Mouse (Mus musculus): ENCODE measurements around the gene Ihh. TPM values are rescaled to one million over a fixed set of nuclear protein-coding genes. Genes with fewer than 3 reads are reported as not detected.
A peak's percentile ranks its signal among the peaks of the same experiment; 100 is the strongest.

The Ihh gene
- polyA plus RNA-seq, 1 experiment from 2014 or later = not detected

- H3K36me3 ChIP-seq (ENCODE audit: control insufficient read depth, insufficient read depth, low read length) = no peaks in the 10 kb centered on the region
- H3K4me3 ChIP-seq (ENCODE audit: low read depth, low read length) = no peak overlapping the region
- no peak for ATAC-seq (ENCODE audit: insufficient read depth, low FRiP score, low TSS enrichment)
- H3K27me3 ChIP-seq (ENCODE audit: control insufficient read depth, insufficient read depth, low read length) = no peaks in the 10 kb centered on the region
- H3K9me3 ChIP-seq (ENCODE audit: control insufficient read depth, low read length) = no peaks in the 10 kb centered on the region
- no peak for DNase-seq (ENCODE audit: low spot score)
- H3K4me1 ChIP-seq (ENCODE audit: control insufficient read depth, insufficient read depth, low read length) = 0 out of 2 replicates have a peak, but pooled peaks cover 4% of the 10 kb centered on the region
- no peak overlapping the region for H3K27ac ChIP-seq (ENCODE audit: low read depth, low read length)
- H3K4me2 ChIP-seq (ENCODE audit: low read depth) = no peak overlapping the region
- no peak overlapping the region for H3K9ac ChIP-seq (ENCODE audit: low read length)
- WGBS = 73% methylated on average over 8 of the region's 8 CpGs
Observed at GRCm38 (mm10) chr1:74967962-74968580, 16.6 kb upstream of the Ihh start.

GRCm38 (mm10) chr1:74964494-74965215 lies 13.2 kb upstream of the Ihh start:
- peak overlapping the region; percentile 31 for H3K9ac ChIP-seq (ENCODE audit: low read length)
- 10% methylated on average over 16 of the region's 16 CpGs for WGBS
- 0 out of 2 replicates have a peak overlapping the region, but pooled peaks have one; percentile 2 for H3K4me3 ChIP-seq (ENCODE audit: low read depth, low read length)
- no peaks in the 10 kb centered on the region for H3K36me3 ChIP-seq (ENCODE audit: control insufficient read depth, insufficient read depth, low read length)
- no peaks in the 10 kb centered on the region for H3K27me3 ChIP-seq (ENCODE audit: control insufficient read depth, insufficient read depth, low read length)
- 0 out of 2 replicates have a peak, but pooled peaks have one; percentile 23 for ATAC-seq (ENCODE audit: insufficient read depth, low FRiP score, low TSS enrichment)
- no peaks in the 10 kb centered on the region for H3K9me3 ChIP-seq (ENCODE audit: control insufficient read depth, low read length)
- H3K4me2 ChIP-seq (ENCODE audit: low read depth) = peak overlapping the region; percentile 46
- peak; percentile 86 for DNase-seq (ENCODE audit: low spot score)
- no peak overlapping the region for H3K27ac ChIP-seq (ENCODE audit: low read depth, low read length)
- 0 out of 2 replicates have a peak, but pooled peaks cover 4% of the 10 kb centered on the region for H3K4me1 ChIP-seq (ENCODE audit: control insufficient read depth, insufficient read depth, low read length)

- Histone ChIP-seq H3K9me3 (ENCODE audit: control insufficient read depth, low read length) (no peaks in the 10 kb centered on the region), H3K4me2 (ENCODE audit: low read depth) (no peak overlapping the region), H3K4me3 (ENCODE audit: low read depth, low read length) (no peak overlapping the region), H3K9ac (ENCODE audit: low read length) (no peak overlapping the region), H3K36me3 (ENCODE audit: control insufficient read depth, insufficient read depth, low read length) (no peaks in the 10 kb centered on the region), H3K4me1 (ENCODE audit: control insufficient read depth, insufficient read depth, low read length) (0 out of 2 replicates have a peak, but pooled peaks cover 4% of the 10 kb centered on the region), H3K27me3 (ENCODE audit: control insufficient read depth, insufficient read depth, low read length) (no peaks in the 10 kb centered on the region), H3K27ac (ENCODE audit: low read depth, low read length) (no peak overlapping the region)
- no peak for ATAC-seq (ENCODE audit: insufficient read depth, low FRiP score, low TSS enrichment)
- DNase-seq (ENCODE audit: low spot score) = no peak
- 88% methylated on average over 5 of the region's 5 CpGs for WGBS
Observed at GRCm38 (mm10) chr1:74962853-74963227, 11.4 kb upstream of the Ihh start.

- Histone ChIP-seq H3K27me3 (ENCODE audit: control insufficient read depth, insufficient read depth, low read length) (no peaks in the 10 kb centered on the region), H3K9ac (ENCODE audit: low read length) (no peak overlapping the region), H3K4me1 (ENCODE audit: control insufficient read depth, insufficient read depth, low read length) (0 out of 2 replicates have a peak, but pooled peaks cover 4% of the 10 kb centered on the region), H3K36me3 (ENCODE audit: control insufficient read depth, insufficient read depth, low read length) (no peaks in the 10 kb centered on the region), H3K4me2 (ENCODE audit: low read depth) (no peak overlapping the region), H3K4me3 (ENCODE audit: low read depth, low read length) (no peak overlapping the region), H3K9me3 (ENCODE audit: control insufficient read depth, low read length) (no peaks in the 10 kb centered on the region), H3K27ac (ENCODE audit: low read depth, low read length) (no peak overlapping the region)
- DNase-seq (ENCODE audit: low spot score) (no peak), ATAC-seq (ENCODE audit: insufficient read depth, low FRiP score, low TSS enrichment) (no peak)
- WGBS = 68% methylated on average over 5 of the region's 5 CpGs
Observed at GRCm38 (mm10) chr1:74962126-74962852, 10.8 kb upstream of the Ihh start.

- Histone ChIP-seq H3K4me1 (ENCODE audit: control insufficient read depth, insufficient read depth, low read length) (0 out of 2 replicates have a peak, but pooled peaks cover 4% of the 10 kb centered on the region), H3K9me3 (ENCODE audit: control insufficient read depth, low read length) (no peaks in the 10 kb centered on the region), H3K36me3 (ENCODE audit: control insufficient read depth, insufficient read depth, low read length) (no peaks in the 10 kb centered on the region), H3K9ac (ENCODE audit: low read length) (no peak overlapping the region), H3K4me3 (ENCODE audit: low read depth, low read length) (no peak overlapping the region), H3K27me3 (ENCODE audit: control insufficient read depth, insufficient read depth, low read length) (no peaks in the 10 kb centered on the region), H3K27ac (ENCODE audit: low read depth, low read length) (no peak overlapping the region), H3K4me2 (ENCODE audit: low read depth) (no peak overlapping the region)
- DNase-seq (ENCODE audit: low spot score) = no peak
- WGBS = 90% methylated on average over 7 of the region's 7 CpGs
- no peak for ATAC-seq (ENCODE audit: insufficient read depth, low FRiP score, low TSS enrichment)
Observed at GRCm38 (mm10) chr1:74961722-74962121, 10.2 kb upstream of the Ihh start.

- Histone ChIP-seq H3K36me3 (ENCODE audit: control insufficient read depth, insufficient read depth, low read length) (no peaks in the 10 kb centered on the region), H3K9ac (ENCODE audit: low read length) (no peak overlapping the region), H3K9me3 (ENCODE audit: control insufficient read depth, low read length) (no peaks in the 10 kb centered on the region), H3K27me3 (ENCODE audit: control insufficient read depth, insufficient read depth, low read length) (peaks cover under 1% of the 10 kb centered on the region), H3K27ac (ENCODE audit: low read depth, low read length) (no peak overlapping the region), H3K4me3 (ENCODE audit: low read depth, low read length) (no peak overlapping the region), H3K4me2 (ENCODE audit: low read depth) (no peak overlapping the region), H3K4me1 (ENCODE audit: control insufficient read depth, insufficient read depth, low read length) (0 out of 2 replicates have a peak, but pooled peaks cover 4% of the 10 kb centered on the region)
- DNase-seq (ENCODE audit: low spot score) (no peak), ATAC-seq (ENCODE audit: insufficient read depth, low FRiP score, low TSS enrichment) (no peak)
- 90% methylated on average over 7 of the region's 7 CpGs for WGBS
Observed at GRCm38 (mm10) chr1:74960059-74960458, 8.6 kb upstream of the Ihh start.

- Histone ChIP-seq H3K4me3 (ENCODE audit: low read depth, low read length) (peak overlapping the region; percentile 31), H3K4me1 (ENCODE audit: control insufficient read depth, insufficient read depth, low read length) (peaks cover 10% of the 10 kb centered on the region; the same call in 1 of the 2 replicates), H3K9ac (ENCODE audit: low read length) (no peak overlapping the region), H3K36me3 (ENCODE audit: control insufficient read depth, insufficient read depth, low read length) (no peaks in the 10 kb centered on the region), H3K9me3 (ENCODE audit: control insufficient read depth, low read length) (no peaks in the 10 kb centered on the region), H3K27me3 (ENCODE audit: control insufficient read depth, insufficient read depth, low read length) (peaks cover 85% of the 10 kb centered on the region), H3K27ac (ENCODE audit: low read depth, low read length) (no peak overlapping the region), H3K4me2 (ENCODE audit: low read depth) (peak overlapping the region; percentile 51)
- WGBS = under 1% methylated on average over 63 of the region's 84 CpGs
- no peak for ATAC-seq (ENCODE audit: insufficient read depth, low FRiP score, low TSS enrichment)
- peak; percentile 50 for DNase-seq (ENCODE audit: low spot score)
Observed at GRCm38 (mm10) chr1:74950576-74951490, 639 bp downstream of the Ihh start.

- 1% methylated on average over 16 of the region's 16 CpGs for WGBS
- H3K36me3 ChIP-seq (ENCODE audit: control insufficient read depth, insufficient read depth, low read length) = no peaks in the 10 kb centered on the region
- no peak overlapping the region for H3K4me2 ChIP-seq (ENCODE audit: low read depth)
- ATAC-seq (ENCODE audit: insufficient read depth, low FRiP score, low TSS enrichment) (no peak), DNase-seq (ENCODE audit: low spot score) (no peak)
- no peak overlapping the region for H3K27ac ChIP-seq (ENCODE audit: low read depth, low read length)
- no peak overlapping the region for H3K9ac ChIP-seq (ENCODE audit: low read length)
- H3K9me3 ChIP-seq (ENCODE audit: control insufficient read depth, low read length) = no peaks in the 10 kb centered on the region
- H3K27me3 ChIP-seq (ENCODE audit: control insufficient read depth, insufficient read depth, low read length) = peaks cover 86% of the 10 kb centered on the region
- H3K4me1 ChIP-seq (ENCODE audit: control insufficient read depth, insufficient read depth, low read length) = peaks cover 10% of the 10 kb centered on the region; the same call in 1 of the 2 replicates
- no peak overlapping the region for H3K4me3 ChIP-seq (ENCODE audit: low read depth, low read length)
Observed at GRCm38 (mm10) chr1:74950066-74950465, 1.4 kb downstream of the Ihh start.

Measured in neural tube, embryonic 11.5 days (tissue).